Mouse (Mus musculus) G1E (cell line): ENCODE data around the gene 4931417E11Rik.

Source experiments
- CTCF ChIP-seq: IDR thresholded peaks from 2 replicates; pipeline ENCODE4 v1.5.1; 2012; ENCODE audit warnings: low read depth, low read length, inconsistent platforms, mixed read lengths
- GATA1 ChIP-seq: IDR thresholded peaks from 2 replicates; pipeline ENCODE4 v1.6.1; 2012; ENCODE audit warnings: borderline replicate concordance, low read length, inconsistent platforms, mixed read lengths
- TAL1 ChIP-seq: conservative IDR thresholded peaks from 2 replicates; pipeline ENCODE4 v1.6.1; 2012; ENCODE audit warnings: low read depth, low read length, inconsistent platforms, mixed read lengths

- TF ChIP-seq CTCF (no peak), GATA1 (no peak), TAL1 (no peak)
Observed at GRCm38 (mm10) chr6:73462543-73462942, 6.9 kb downstream of the 4931417E11Rik start.
